Mouse (Mus musculus): ENCODE measurements around the gene Bcl7a. TPM values are rescaled to one million over a fixed set of nuclear protein-coding genes. Genes with fewer than 3 reads are reported as not detected.

The Bcl7a gene
- 5.1 and 5.6 TPM in 2 replicates for polyA plus RNA-seq (2015; fragmentation: Nextera tagmentation; extraction: Ambion mirVana)

GRCm38 (mm10) chr5:123343707-123344627, at the start of gene Bcl7a:
TSS of gene Bcl7a (plus strand) at chr5:123343834.

GRCm38 (mm10) chr5:123394303-123394956, 50.8 kb downstream of the Bcl7a start, which contains the start of gene Mlxip:
TSS of gene Mlxip (plus strand) at chr5:123394798.

Other genes starting within 250 kb of the Bcl7a start
- 0.91 and 1.3 TPM in 2 replicates for gene Rhof, start 211.1 kb upstream of the Bcl7a start, polyA plus RNA-seq (2015; fragmentation: Nextera tagmentation; extraction: Ambion mirVana)
- 4.1 and 4.7 TPM in 2 replicates for gene Setd1b, start 201.6 kb upstream of the Bcl7a start, polyA plus RNA-seq (2015; fragmentation: Nextera tagmentation; extraction: Ambion mirVana)
- 50.2 and 52.0 TPM in 2 replicates for gene Psmd9, start 174.4 kb upstream of the Bcl7a start, polyA plus RNA-seq (2015; fragmentation: Nextera tagmentation; extraction: Ambion mirVana)
- gene Hpd, start 161.1 kb upstream of the Bcl7a start, polyA plus RNA-seq (2015; fragmentation: Nextera tagmentation; extraction: Ambion mirVana): 0.15 and 0.37 TPM in 2 replicates
- 0.69 and 0.75 TPM in 2 replicates for gene Wdr66, start 91.7 kb upstream of the Bcl7a start, polyA plus RNA-seq (2015; fragmentation: Nextera tagmentation; extraction: Ambion mirVana)
- 13.2 and 15.7 TPM in 2 replicates for gene Mlxip, start 51.0 kb downstream of the Bcl7a start, polyA plus RNA-seq (2015; fragmentation: Nextera tagmentation; extraction: Ambion mirVana)
- gene Lrrc43, start 145.5 kb downstream of the Bcl7a start, polyA plus RNA-seq (2015; fragmentation: Nextera tagmentation; extraction: Ambion mirVana): not detected in 2 replicates
- gene Il31, start 145.7 kb downstream of the Bcl7a start, polyA plus RNA-seq (2015; fragmentation: Nextera tagmentation; extraction: Ambion mirVana): not detected in 2 replicates
- gene B3gnt4, start 166.6 kb downstream of the Bcl7a start, polyA plus RNA-seq (2015; fragmentation: Nextera tagmentation; extraction: Ambion mirVana): 0.23 TPM in 1 of 2 replicates, not detected in the other
- gene Diablo, start 180.3 kb downstream of the Bcl7a start, polyA plus RNA-seq (2015; fragmentation: Nextera tagmentation; extraction: Ambion mirVana): 77.9 and 81.1 TPM in 2 replicates
- 0.14 and 0.36 TPM in 2 replicates for gene Gm49027, start 181.7 kb downstream of the Bcl7a start, polyA plus RNA-seq (2015; fragmentation: Nextera tagmentation; extraction: Ambion mirVana)
- gene Vps33a, start 229.2 kb downstream of the Bcl7a start, polyA plus RNA-seq (2015; fragmentation: Nextera tagmentation; extraction: Ambion mirVana): 13.7 and 14.5 TPM in 2 replicates

Data from urinary bladder, postnatal 0 days (tissue).